Mouse (Mus musculus): Measurements from ENCODE around the gene Mybpc2. TPM values are rescaled to one million over a fixed set of nuclear protein-coding genes. Genes with fewer than 3 reads are reported as not detected.
A peak's percentile ranks its signal among the peaks of the same experiment; 100 is the strongest.

The Mybpc2 gene
- total RNA-seq, 1 experiment from 2014 or later = 7.9 TPM

DNA sequence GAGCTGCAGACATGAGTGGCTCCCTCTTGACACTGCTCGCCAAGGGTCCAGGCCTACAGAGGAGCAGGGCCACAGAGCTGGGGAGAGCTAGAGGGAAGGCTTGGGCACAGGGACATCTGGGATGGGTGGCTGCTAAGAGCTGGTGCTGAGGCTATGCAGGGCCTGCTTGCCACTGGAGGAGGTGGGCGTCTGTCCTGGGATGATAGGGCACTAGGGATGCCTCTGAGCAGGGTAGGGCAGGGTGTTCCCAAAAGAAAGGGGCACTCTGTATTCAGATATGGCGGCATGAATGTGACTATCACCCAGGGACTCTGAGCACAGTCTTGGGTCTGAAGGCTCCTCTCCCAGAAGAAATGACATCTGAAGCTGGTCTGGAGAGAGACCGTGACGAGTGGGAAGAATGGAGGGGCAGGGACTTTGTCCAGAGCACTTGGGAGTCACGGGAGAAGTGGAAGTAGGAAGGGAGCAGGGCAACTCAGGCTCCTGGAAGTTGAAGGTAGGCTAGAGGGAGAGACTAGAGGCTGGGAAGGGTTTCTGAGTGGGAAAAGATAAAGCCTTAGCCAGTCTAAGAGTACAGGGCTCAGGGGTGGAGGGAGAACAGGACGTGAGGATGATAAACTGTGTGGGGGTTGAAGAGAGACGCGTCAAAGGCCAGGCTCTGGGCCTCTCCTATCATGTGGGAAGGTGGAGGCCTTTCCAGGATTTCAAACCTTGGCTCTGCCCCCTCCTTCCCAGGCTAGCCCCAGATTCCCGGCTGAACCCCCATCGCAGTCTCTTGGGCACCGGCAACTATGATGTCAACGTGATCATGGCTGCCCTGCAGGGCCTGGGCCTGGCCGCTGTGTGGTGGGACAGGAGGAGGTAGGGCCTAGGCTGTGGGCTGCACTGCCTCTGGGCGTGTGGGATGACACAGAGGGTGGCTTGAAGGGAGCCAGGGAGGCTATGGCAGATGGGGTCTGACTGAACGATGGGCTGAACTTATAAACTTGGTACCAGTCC, 54.5 kb downstream of the Mybpc2 start:
- no peak for ATAC-seq (ENCODE audit: extremely low read depth, insufficient number of reproducible peaks, low FRiP score, poor library complexity, severe bottlenecking)

DNA sequence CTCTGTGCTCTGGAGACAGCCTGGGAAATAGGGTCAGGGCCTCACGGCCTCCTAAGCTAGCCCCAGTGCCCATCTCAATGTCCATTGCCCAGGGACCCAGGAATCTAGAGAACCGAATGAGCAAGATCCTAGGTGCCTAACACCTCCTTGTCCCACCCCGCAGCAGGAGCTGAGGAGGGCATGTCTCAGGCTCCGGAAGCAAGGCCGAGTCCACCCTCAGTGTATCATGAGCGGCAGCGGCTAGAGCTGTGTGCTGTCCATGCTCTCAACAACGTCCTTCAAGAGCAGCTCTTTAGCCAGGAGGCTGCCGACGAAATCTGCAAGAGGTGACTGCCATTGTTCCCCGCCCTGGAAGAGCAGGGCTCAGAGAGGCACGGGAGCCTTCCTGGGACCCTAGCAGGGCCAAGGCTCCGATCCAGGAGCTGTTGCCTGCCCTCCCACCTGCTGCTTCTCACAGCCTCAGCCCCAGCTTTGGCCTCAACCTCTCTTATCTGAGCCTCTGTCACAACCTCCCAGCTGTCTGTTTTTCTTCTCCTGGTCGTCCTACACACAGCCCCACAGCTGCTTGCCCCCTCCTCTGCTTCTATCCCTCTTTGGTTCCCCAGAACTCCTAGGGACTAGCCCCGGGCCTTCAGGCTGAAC, 55.7 kb downstream of the Mybpc2 start:
- no peak for ATAC-seq (ENCODE audit: extremely low read depth, insufficient number of reproducible peaks, low FRiP score, poor library complexity, severe bottlenecking)

DNA sequence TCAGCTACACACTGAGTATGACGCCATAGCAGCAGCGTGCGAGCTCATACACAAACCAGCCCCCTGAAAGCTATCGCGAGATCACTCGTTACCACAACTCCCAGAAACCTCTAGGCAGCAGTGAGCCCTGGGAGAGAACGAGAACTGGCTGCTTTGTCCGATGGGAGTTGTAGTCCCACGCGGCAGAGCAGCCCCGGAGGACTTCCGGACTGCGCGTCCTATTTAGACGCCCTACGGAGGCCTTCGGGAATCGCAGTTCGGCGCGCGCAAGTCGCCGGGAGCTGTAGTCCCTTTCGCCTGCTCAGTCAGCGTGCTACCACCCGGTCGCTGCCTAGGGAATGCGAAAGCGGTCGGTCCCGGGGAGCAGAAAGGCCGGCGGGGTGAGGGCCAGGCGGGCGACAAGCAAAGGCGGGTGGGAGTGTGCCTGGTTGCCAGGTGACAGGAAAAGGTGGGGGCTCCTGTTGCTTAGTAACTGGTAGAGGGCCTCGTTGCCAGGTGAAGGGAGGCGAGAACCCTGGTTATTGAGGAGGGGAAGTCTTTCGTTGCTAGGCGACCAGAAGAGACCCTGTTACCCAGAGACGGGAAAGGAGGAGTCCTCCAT, 56.5 kb downstream of the Mybpc2 start, which contains the start of gene Josd2:
Josd2 (plus strand) TSS at position 170 of the 601 bp plus-strand sequence.
- ATAC-seq (ENCODE audit: extremely low read depth, insufficient number of reproducible peaks, low FRiP score, poor library complexity, severe bottlenecking) = peak; percentile 87

DNA sequence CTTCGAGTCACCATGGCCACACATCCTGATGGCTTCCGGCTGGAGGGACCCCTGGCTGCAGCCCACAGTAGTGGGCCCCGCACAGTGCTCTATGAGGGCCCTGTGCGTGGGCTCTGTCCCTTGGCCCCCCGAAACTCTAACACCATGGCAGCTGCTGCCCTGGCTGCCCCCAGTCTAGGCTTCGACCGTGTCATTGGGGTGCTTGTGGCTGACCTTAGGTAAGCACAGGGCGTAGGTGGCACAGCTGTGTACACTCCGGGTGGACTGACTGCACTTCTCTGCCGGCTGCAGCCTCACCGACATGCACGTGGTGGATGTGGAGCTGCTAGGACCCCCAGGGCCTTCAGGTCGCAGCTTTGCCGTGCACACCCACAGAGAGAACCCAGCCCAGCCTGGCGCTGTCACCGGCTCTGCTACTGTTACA, 57.6 kb downstream of the Mybpc2 start:
- ATAC-seq (ENCODE audit: extremely low read depth, insufficient number of reproducible peaks, low FRiP score, poor library complexity, severe bottlenecking) = no peak

DNA sequence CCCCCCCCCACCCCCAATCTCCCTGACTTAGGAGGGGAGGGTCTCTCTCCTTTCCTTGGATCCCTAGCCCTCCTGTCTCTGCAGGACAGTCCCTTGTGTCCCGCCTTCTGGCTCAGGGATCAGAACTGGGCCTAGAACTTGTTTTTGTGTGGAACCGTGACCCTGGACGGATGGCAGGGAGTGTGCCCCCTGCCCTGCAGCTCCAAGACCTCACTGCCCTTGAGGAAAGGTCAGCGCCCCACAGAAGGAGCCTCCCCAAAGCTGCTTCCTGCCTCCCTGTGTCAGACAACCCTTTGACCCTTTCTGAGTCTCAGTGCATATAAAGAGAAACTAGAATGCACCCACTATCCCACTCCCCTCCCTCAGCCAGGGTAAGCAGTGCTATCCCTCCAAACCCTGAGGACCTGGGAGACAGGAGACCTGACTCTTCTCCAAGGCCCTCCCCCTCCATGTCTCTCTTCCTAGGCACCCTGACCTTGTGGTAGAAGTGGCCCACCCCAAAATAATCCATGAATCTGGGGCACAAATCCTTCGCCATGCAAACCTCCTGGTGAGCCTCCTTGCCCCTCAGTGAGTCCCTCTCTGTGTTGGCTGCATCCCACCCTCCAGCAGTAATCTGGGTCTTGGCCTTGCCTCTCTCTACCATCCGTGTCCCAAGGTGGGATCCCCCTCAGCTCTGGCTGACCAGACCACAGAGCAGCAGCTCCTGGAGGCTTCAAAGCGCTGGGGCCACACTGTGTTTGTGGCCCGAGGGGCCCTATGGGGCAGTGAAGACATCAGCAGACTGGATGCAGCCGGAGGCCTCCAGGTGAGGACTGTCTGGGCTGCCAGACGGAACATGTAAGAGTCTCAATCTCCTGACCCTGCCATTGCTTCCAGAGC, 58.2 kb downstream of the Mybpc2 start:
- ATAC-seq (ENCODE audit: extremely low read depth, insufficient number of reproducible peaks, low FRiP score, poor library complexity, severe bottlenecking) = no peak

DNA sequence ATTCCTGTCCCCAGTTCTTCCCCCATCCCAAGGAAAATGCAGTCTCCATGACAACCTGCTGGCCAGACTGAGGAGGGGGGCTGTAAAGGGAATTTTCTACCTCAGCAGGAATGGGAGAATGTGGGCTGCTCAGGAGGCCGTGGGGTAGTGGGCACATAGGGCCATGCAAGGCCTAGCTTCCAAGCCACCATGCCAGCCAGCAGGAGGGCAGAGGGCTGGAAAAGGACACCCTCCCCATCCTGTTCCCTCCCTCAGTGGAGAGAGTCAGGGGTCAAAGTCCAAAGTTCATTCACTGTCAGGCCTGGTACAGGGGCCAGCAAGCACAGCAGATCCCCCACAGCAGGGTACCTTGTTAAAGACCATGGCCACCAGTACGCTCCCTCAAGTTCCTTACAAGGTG, 59.3 kb downstream of the Mybpc2 start, which contains the start of gene Aspdh:
Aspdh (plus strand) TSS at position 281 of the 400 bp plus-strand sequence.
- ATAC-seq (ENCODE audit: extremely low read depth, insufficient number of reproducible peaks, low FRiP score, poor library complexity, severe bottlenecking) = no peak

DNA sequence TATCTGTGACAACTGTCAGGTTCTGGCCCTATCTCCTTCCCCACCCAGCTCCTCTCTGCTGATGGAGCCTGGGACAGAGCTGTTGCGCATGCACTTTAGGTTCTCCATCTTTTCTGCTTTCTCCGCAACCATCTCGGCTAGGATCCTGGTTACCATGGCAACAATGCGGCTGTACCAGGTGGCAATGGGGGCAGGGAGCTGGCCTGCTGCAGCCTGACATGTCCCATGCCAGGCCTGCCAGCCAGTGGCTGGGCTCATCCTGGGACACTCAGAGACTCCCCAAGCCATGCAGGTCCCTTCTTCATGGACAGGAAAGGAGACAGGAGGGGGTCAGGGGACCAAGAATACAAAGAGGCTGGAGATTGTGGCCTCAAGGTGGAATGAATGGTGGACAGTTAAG, 59.9 kb downstream of the Mybpc2 start:
- no peak for ATAC-seq (ENCODE audit: extremely low read depth, insufficient number of reproducible peaks, low FRiP score, poor library complexity, severe bottlenecking)

DNA sequence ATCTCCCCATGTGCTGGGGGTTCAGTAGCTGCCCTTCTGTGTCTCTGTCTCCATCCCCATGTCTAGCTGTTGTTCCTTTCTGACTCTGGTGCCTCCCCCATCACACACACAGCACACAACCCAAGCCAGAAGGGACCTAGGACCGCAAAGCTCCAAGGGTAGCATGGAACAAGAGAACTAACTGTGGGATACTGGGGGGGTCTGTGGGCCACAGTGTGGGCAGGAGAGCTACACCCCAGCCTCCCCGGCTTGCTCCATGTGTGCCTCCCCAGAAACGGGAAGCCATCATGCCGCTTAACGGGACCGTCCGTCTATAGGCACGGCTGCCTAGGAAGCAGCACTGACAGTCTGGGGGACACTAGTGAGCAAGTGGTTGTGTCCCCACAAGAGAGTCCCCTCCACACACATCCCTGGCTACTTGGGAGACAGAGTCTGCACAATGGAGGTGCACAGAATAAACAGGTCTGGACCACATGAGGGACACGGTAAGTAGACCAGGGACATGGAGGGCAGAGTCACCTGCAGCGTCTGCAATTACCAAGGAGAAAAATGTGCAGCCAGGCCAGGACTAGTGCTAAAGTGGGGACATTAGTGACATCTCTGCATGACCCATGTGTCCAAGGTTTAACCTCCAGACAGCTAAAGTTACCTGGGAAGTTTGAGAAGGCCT, 60.8 kb downstream of the Mybpc2 start:
- no peak for ATAC-seq (ENCODE audit: extremely low read depth, insufficient number of reproducible peaks, low FRiP score, poor library complexity, severe bottlenecking)

DNA sequence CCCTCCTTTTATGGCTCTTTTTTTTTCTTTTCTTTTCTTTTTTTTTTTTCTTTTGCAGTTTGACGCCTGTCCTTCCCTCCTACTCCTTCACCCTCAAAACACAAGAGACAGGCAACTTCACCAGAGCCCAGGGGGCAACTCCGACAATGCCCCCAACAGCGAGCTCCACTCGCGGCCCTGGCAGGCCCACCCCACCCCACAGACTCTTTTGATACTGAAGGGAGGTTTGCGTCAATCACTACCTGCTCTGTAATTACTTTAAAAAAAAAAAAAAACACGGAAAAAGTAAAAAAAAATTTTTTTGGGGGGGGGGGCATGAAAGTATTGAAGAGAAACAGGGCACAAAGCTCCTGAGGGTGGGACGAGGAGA, 61.4 kb downstream of the Mybpc2 start:
- no peak for ATAC-seq (ENCODE audit: extremely low read depth, insufficient number of reproducible peaks, low FRiP score, poor library complexity, severe bottlenecking)

DNA sequence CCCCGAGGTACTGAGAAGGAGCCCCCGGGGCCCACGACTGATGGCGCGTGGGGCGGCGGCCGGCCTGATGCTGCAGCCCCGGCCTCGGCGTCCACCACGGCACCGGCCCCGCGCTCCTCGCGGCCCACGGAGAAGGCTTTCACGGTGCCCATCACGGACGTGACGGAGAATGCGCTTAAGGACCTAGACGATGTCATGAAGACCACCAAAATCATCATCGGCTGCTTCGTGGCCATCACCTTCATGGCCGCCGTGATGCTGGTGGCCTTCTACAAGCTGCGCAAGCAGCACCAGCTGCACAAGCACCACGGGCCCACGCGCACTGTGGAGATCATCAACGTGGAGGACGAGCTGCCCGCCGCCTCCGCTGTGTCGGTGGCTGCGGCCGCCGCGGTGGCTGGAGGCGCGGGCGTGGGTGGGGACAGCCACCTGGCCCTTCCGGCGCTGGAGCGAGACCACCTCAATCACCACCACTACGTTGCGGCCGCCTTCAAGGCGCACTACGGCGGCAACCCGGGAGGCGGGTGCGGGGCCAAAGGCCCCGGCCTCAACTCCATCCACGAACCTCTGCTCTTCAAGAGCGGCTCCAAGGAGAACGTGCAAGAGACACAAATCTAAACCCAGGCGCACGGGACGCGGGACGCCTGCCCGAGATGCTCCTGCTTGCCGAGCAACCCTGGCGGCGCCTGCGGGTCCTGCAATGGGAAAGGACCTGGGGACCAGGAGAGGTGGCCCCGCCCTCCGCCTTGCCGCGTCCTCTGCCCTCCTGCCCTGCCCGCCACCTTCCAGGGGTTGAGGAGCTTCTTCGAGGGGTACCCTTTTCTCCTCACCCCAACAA, 62.0 kb downstream of the Mybpc2 start:
- ATAC-seq (ENCODE audit: extremely low read depth, insufficient number of reproducible peaks, low FRiP score, poor library complexity, severe bottlenecking) = no peak

DNA sequence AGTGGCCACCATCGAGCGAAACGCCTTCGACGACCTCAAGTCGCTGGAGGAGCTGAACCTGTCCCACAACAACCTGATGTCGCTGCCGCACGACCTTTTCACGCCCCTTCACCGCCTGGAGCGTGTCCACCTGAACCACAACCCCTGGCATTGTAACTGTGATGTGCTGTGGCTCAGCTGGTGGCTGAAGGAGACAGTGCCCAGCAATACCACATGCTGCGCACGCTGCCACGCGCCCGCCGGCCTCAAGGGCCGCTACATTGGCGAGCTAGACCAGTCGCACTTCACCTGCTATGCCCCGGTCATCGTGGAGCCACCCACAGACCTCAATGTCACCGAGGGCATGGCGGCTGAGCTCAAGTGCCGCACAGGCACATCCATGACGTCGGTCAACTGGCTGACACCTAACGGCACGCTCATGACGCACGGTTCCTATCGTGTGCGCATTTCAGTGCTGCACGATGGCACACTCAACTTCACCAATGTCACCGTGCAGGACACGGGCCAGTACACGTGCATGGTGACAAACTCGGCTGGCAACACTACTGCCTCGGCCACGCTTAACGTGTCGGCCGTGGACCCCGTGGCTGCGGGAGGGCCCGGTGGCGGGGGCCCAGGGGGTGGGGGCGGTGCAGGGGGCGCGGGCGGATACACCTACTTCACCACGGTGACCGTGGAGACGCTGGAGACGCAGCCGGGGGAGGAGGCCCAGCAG, 62.8 kb downstream of the Mybpc2 start:
- ATAC-seq (ENCODE audit: extremely low read depth, insufficient number of reproducible peaks, low FRiP score, poor library complexity, severe bottlenecking) = no peak

DNA sequence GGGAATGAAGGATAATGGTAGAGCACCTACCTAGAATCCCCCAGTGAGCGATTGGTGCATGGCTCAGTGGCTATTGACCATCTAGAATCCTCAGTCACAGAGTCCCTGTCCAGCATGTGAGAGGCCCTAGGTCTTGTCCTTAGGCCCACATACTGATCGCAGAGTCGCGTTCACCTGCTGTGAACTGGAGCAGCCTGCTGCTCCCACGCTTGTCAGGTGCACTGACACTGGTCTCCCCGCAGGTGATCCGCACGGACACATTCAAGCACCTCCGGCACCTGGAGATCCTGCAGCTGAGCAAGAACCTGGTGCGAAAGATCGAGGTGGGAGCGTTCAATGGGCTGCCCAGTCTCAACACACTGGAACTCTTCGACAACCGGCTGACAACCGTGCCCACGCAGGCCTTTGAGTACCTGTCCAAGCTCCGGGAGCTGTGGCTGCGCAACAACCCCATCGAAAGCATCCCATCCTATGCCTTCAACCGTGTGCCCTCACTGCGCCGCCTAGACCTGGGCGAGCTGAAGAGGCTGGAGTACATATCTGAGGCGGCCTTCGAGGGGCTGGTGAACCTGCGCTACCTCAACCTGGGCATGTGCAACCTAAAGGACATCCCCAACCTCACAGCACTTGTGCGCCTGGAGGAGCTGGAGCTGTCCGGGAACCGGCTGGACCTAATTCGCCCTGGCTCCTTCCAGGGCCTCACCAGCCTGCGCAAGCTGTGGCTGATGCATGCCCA, 63.5 kb downstream of the Mybpc2 start:
- no peak for ATAC-seq (ENCODE audit: extremely low read depth, insufficient number of reproducible peaks, low FRiP score, poor library complexity, severe bottlenecking)

DNA sequence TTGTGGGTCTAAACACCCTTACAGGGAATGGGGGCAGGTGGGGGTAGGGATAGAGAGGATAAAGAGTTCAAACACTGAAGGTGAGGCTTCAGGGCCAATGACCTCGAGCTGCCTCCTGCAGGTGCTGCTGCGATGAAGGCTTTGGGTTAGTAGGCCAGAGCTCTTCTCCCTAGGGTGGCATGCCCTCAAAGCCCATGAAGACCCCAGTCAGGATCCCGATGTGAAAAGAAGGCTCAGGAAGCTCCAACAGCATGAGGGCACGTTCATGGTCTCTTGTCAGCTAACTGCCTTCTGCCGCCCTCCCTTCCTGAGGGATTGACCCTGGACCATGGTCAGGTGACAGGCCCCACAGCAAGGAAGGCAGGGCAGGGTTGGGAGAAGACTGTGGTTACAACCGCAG, 64.4 kb downstream of the Mybpc2 start:
- ATAC-seq (ENCODE audit: extremely low read depth, insufficient number of reproducible peaks, low FRiP score, poor library complexity, severe bottlenecking) = no peak

DNA sequence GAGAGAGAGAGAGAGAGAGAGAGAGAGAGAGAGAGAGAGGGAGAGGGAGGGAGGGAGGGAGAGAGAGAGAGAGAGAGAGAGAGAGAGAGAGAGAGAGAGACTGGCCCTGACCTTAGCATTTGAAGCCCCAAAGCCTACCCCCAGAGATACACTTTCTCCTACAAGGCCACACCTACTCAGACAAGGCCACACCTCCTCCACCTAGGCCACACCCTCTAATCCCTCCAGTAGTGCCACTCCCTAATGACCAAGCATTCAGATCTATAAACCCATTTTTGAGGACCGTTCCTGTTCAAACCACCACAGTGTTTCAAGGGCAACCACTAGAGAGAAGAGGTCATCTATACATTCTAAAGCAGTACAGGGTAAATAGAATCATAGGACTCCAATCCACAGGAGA, 68.2 kb downstream of the Mybpc2 start:
- no peak for ATAC-seq (ENCODE audit: extremely low read depth, insufficient number of reproducible peaks, low FRiP score, poor library complexity, severe bottlenecking)

DNA sequence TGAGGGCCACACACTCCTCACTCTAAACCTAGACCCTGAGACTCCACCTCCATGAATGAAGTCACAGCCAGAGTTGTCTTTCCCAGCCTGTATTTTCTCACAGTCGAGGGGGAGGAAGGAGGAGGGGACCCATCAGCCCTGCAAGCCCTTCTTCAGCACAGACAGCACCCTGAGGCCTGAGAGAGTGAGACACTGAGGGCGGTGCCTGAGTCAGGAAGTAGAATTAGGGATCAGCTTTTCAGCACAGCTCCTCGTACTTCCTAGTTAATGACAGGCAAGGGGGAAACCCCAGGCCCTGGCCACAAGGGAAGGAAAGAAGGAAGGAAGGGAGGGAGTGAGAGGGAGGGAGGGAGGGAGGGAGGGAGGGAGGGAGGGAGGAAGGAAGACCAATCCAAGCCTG, 71.2 kb downstream of the Mybpc2 start:
- no peak for ATAC-seq (ENCODE audit: extremely low read depth, insufficient number of reproducible peaks, low FRiP score, poor library complexity, severe bottlenecking)
